Mouse (Mus musculus) hindbrain, postnatal 0 days (tissue): ENCODE results near the gene Cox4i2. TPM values are rescaled to one million over a fixed set of nuclear protein-coding genes. Genes with fewer than 3 reads are reported as not detected.

Experiments
- ATAC-seq: fragments of 200-750 bp; cut with Nextera tagmentation; 2 replicates; pipeline ENCODE4 v1.8.0; 2017; ENCODE audit warnings: mild to moderate bottlenecking, moderate TSS enrichment, moderate library complexity
- DNase-seq: peaks from one replicate; pipeline ENCODE4 v3.0.0-alpha.2; 2015; ENCODE audit warnings: low spot score
- H3K27ac ChIP-seq: fragments of 300-500 bp; sonication (generic); 2 replicates; pipeline ENCODE4 v1.5.1; 2014; ENCODE audit warnings: mild to moderate bottlenecking
- H3K27me3 ChIP-seq: fragments of 300-500 bp; sonication (generic); 2 replicates; pipeline ENCODE4 v1.6.1; 2014; ENCODE audit warnings: low read length, mixed read lengths; ENCODE audit not compliant: insufficient read depth
- H3K36me3 ChIP-seq: fragments of 300-500 bp; sonication (generic); 2 replicates; pipeline ENCODE4 v1.6.1; 2014; ENCODE audit warnings: low read length, mixed read lengths; ENCODE audit not compliant: insufficient read depth
- H3K4me1 ChIP-seq: fragments of 300-500 bp; sonication (generic); 2 replicates; pipeline ENCODE4 v1.6.1; 2014; ENCODE audit warnings: antibody characterized with exemption, low read length, mixed read lengths; ENCODE audit not compliant: insufficient read depth
- H3K4me2 ChIP-seq: fragments of 300-500 bp; sonication (generic); 2 replicates; pipeline ENCODE4 v1.6.1; 2014; ENCODE audit warnings: low read depth, mild to moderate bottlenecking, low read length, moderate library complexity, mixed read lengths
- H3K4me3 ChIP-seq: fragments of 300-500 bp; sonication (generic); 2 replicates; pipeline ENCODE4 v1.5.1; 2014; ENCODE audit warnings: low read length
- H3K9ac ChIP-seq: fragments of 300-500 bp; sonication (generic); replicated peaks from 2 replicates; pipeline ENCODE4 v1.6.1; 2014; ENCODE audit warnings: mild to moderate bottlenecking, low read length, moderate library complexity, mixed read lengths
- H3K9me3 ChIP-seq: fragments of 300-500 bp; sonication (generic); 2 replicates; pipeline ENCODE4 v1.6.1; 2016; ENCODE audit warnings: low read length, mixed read lengths
- CTCF ChIP-seq: IDR thresholded peaks from 2 replicates; pipeline ENCODE4 v1.5.1; 2016; ENCODE audit warnings: antibody characterized with exemption, control low read depth, low read depth
- WGBS: fragments of 180-500 bp; shearing (Covaris S2); extraction: QIAGEN DNeasy Blood & Tissue Kit; methylation state at CpG from one replicate; pipeline ENCODE4 v1.1.7; 2014; 5-methylcytosine and 5-hydroxymethylcytosine counted together
- polyA plus RNA-seq: library from polyadenylated mRNA; unstranded; fragments of >200 nt; fragmentation: Nextera tagmentation; extraction: Ambion mirVana; gene quantifications from 2 replicates; pipeline ENCODE4 v1.2.1, GENCODE M21; 2015
- total RNA-seq: library from RNA; depleted of rRNA; stranded (reverse); fragments of >200 nt; gene quantifications from 2 replicates; pipeline ENCODE4 v1.2.3, GENCODE M21; 2014

Gene Cox4i2
- total and polyA plus RNA-seq, 2 experiments from 2014 or later, result 2.1 to 4.8 TPM

GRCm38 (mm10) chr2:152729636-152730020 is 24.3 kb upstream of the Cox4i2 start:
- WGBS, result 35% methylated on average over 7 of the region's 7 CpGs
- H3K27me3 ChIP-seq, result no peaks in the 10 kb centered on the region
- H3K36me3 ChIP-seq, result no peaks in the 10 kb centered on the region
- peak; percentile 64; the same call in 1 of the 2 replicates for ATAC-seq
- H3K9me3 ChIP-seq, result no peaks in the 10 kb centered on the region
- peak; percentile 63 for DNase-seq
- no peak overlapping the region for H3K4me3 ChIP-seq
- 0 out of 2 replicates have a peak overlapping the region, but pooled peaks have one; percentile 17 for H3K9ac ChIP-seq
- TF ChIP-seq CTCF, result no peak
- peaks cover 9% of the 10 kb centered on the region for H3K4me1 ChIP-seq
- no peak overlapping the region for H3K4me2 ChIP-seq
- H3K27ac ChIP-seq, result peak overlapping the region; percentile 63

- Histone ChIP-seq H3K4me2 (no peak overlapping the region), H3K27ac (no peak overlapping the region), H3K27me3 (no peaks in the 10 kb centered on the region), H3K36me3 (no peaks in the 10 kb centered on the region), H3K4me1 (peaks cover 14% of the 10 kb centered on the region), H3K9me3 (no peaks in the 10 kb centered on the region), H3K4me3 (no peak overlapping the region), H3K9ac (no peak overlapping the region)
- no peak for ATAC-seq
- 72% methylated on average over 2 of the region's 2 CpGs for WGBS
- TF ChIP-seq CTCF, result no peak
- no peak for DNase-seq
Measured at GRCm38 (mm10) chr2:152733201-152733600, 20.8 kb upstream of the Cox4i2 start.

- no peak for TF ChIP-seq CTCF
- peak overlapping the region; percentile 70 for H3K27ac ChIP-seq
Measured at GRCm38 (mm10) chr2:152734501-152734900, 19.5 kb upstream of the Cox4i2 start.

GRCm38 (mm10) chr2:152734984-152735383 is 19.0 kb upstream of the Cox4i2 start:
- WGBS, result 0% methylated on average over 28 of the region's 28 CpGs
- no peaks in the 10 kb centered on the region for H3K36me3 ChIP-seq
- H3K4me3 ChIP-seq, result peak overlapping the region; percentile 44
- H3K27me3 ChIP-seq, result no peaks in the 10 kb centered on the region
- ATAC-seq (peak; percentile 91), DNase-seq (peak; percentile 96)
- peak overlapping the region; percentile 56 for H3K9ac ChIP-seq
- peak overlapping the region; percentile 82 for H3K4me2 ChIP-seq
- H3K27ac ChIP-seq, result peak overlapping the region; percentile 70
- H3K4me1 ChIP-seq, result peaks cover 9% of the 10 kb centered on the region
- no peak for TF ChIP-seq CTCF
- H3K9me3 ChIP-seq, result no peaks in the 10 kb centered on the region

More at GRCm38 (mm10) chr2:152734501-152734900, 19.5 kb upstream of the Cox4i2 start:
- Histone ChIP-seq H3K4me1 (peaks cover 14% of the 10 kb centered on the region), H3K36me3 (no peaks in the 10 kb centered on the region), H3K9ac (peak overlapping the region; percentile 56; the same call in 1 of the 2 replicates), H3K9me3 (no peaks in the 10 kb centered on the region), H3K27me3 (no peaks in the 10 kb centered on the region), H3K4me2 (peak overlapping the region; percentile 82), H3K4me3 (peak overlapping the region; percentile 44)
- DNase-seq (no peak), ATAC-seq (no peak; the same call in 1 of the 2 replicates)
- 11% methylated on average over 10 of the region's 10 CpGs for WGBS

GRCm38 (mm10) chr2:152736090-152736601 is 17.8 kb upstream of the Cox4i2 start, which contains the start of gene Id1:
Gene Id1, plus strand, starts transcription at chr2:152736251.
- Histone ChIP-seq H3K4me1 (peaks cover 8% of the 10 kb centered on the region), H3K9me3 (no peaks in the 10 kb centered on the region), H3K4me2 (peak within 1 kb of the TSS; percentile 82), H3K27me3 (no peaks in the 10 kb centered on the region), H3K36me3 (no peaks in the 10 kb centered on the region), H3K9ac (peak within 1 kb of the TSS; percentile 56), H3K4me3 (peak within 1 kb of the TSS; percentile 44), H3K27ac (peak within 1 kb of the TSS; percentile 70)
- 1% methylated on average over 28 of the region's 28 CpGs for WGBS
- peak; percentile 83 for DNase-seq
- ATAC-seq, result peak; percentile 73
- no peak for TF ChIP-seq CTCF

- Histone ChIP-seq H3K9me3 (no peaks in the 10 kb centered on the region), H3K36me3 (no peaks in the 10 kb centered on the region), H3K4me1 (peaks cover 8% of the 10 kb centered on the region), H3K27ac (peak overlapping the region; percentile 70), H3K27me3 (no peaks in the 10 kb centered on the region), H3K9ac (peak overlapping the region; percentile 56), H3K4me3 (peak overlapping the region; percentile 44), H3K4me2 (peak overlapping the region; percentile 82)
- no peak for TF ChIP-seq CTCF
- WGBS, result under 1% methylated on average over 22 of the region's 22 CpGs
- ATAC-seq (no peak), DNase-seq (peak; percentile 52)
Measured at GRCm38 (mm10) chr2:152736748-152737147, 17.2 kb upstream of the Cox4i2 start.
